Mouse (Mus musculus) G1E (cell line): ENCODE results near the gene Spg21.

Source experiments
- CTCF ChIP-seq: IDR thresholded peaks from 2 replicates; pipeline ENCODE4 v1.5.1; 2012; ENCODE audit warnings: low read depth, low read length, inconsistent platforms, mixed read lengths
- GATA1 ChIP-seq: IDR thresholded peaks from 2 replicates; pipeline ENCODE4 v1.6.1; 2012; ENCODE audit warnings: borderline replicate concordance, low read length, inconsistent platforms, mixed read lengths
- GATA2 ChIP-seq: IDR thresholded peaks from 2 replicates; pipeline ENCODE4 v1.6.1; 2012; ENCODE audit warnings: low read depth, low read length, inconsistent platforms, borderline replicate concordance
- POLR2AphosphoS5 ChIP-seq: IDR thresholded peaks from 2 replicates; pipeline ENCODE4 v1.6.1; 2012; ENCODE audit warnings: low read depth, low read length, inconsistent platforms; ENCODE audit not compliant: insufficient replicate concordance
- TAL1 ChIP-seq: conservative IDR thresholded peaks from 2 replicates; pipeline ENCODE4 v1.6.1; 2012; ENCODE audit warnings: low read depth, low read length, inconsistent platforms, mixed read lengths

GRCm38 (mm10) chr9:65422760-65423501, 37.8 kb upstream of the Spg21 start, which contains the start of gene Slc51b:
- TF ChIP-seq CTCF, result no peak
- no peak for TF ChIP-seq GATA2
- TF ChIP-seq GATA1, result no peak
- no peak for TF ChIP-seq TAL1
- no peak for TF ChIP-seq POLR2AphosphoS5
